Mouse (Mus musculus): ENCODE results near the gene Tcf7l2.

DNA sequence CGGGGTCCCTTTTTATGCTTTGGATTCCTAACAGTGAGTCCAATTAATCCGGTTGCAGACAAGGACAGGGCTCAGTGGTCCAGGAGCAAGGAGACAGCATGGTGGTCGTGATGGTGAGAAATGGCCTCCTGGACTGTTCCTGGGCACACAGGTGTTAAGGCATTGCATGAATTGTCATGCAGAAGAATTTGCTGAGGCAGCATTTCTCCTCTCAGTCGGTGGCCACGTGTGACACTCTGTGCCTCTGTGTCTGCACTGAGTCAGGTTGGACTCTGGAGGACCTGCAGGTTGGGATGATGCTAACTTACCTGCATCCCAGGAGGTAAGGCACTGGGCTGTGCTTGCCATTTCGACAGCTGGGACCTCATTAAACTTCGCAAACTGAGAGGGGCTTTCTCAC, 63.2 kb downstream of the Tcf7l2 start:
- TF ChIP-seq ZC3H11A (IDR thresholded peaks at IDR 0.05; ENCODE audit: borderline replicate concordance, low read depth, low read length) (no peak), HCFC1 (IDR thresholded peaks at IDR 0.05; ENCODE audit: borderline replicate concordance, insufficient read depth, low read length) (no peak), ZNF384 (IDR thresholded peaks at IDR 0.05; ENCODE audit: low read depth, low read length) (no peak)

Measured in ES-E14 (cell line).